Mouse (Mus musculus): Measurements from ENCODE around the gene Wfdc11.
"Not testable (repeated sequence)": the region's sequence is repeated elsewhere in the genome, so short reads cannot be mapped to it uniquely, and the experiment has no call there.

The Wfdc11 gene

GRCm38 (mm10) chr2:164641129-164641528, 32.8 kb downstream of the Wfdc11 start:
- DNase-seq (ENCODE audit: low spot score in 2 of 2), result no peak

- no peak for DNase-seq (ENCODE audit: low spot score in 2 of 2)
Measured at GRCm38 (mm10) chr2:164638696-164639095, 35.2 kb downstream of the Wfdc11 start, which contains the start of gene Wfdc16. Gene Wfdc16, minus strand, starts transcription at chr2:164638796.

GRCm38 (mm10) chr2:164635266-164635665, 38.6 kb downstream of the Wfdc11 start:
- DNase-seq (ENCODE audit: low spot score in 2 of 2), result no peak

- no peak for DNase-seq (ENCODE audit: low spot score in 2 of 2)
Measured at GRCm38 (mm10) chr2:164621775-164622174, 52.1 kb downstream of the Wfdc11 start.

GRCm38 (mm10) chr2:164619050-164619449, 54.8 kb downstream of the Wfdc11 start:
- DNase-seq (ENCODE audit: low spot score in 2 of 2), result no peak

- no peak for DNase-seq (ENCODE audit: low spot score in 2 of 2)
Measured at GRCm38 (mm10) chr2:164615386-164615785, 58.5 kb downstream of the Wfdc11 start.

- not testable (repeated sequence) for DNase-seq (ENCODE audit: low spot score in 2 of 2)
Measured at GRCm38 (mm10) chr2:164613471-164613870, 60.4 kb downstream of the Wfdc11 start, which contains the start of the genes Wfdc6b and Wfdc8. Gene Wfdc6b, plus strand, starts transcription at chr2:164613522. Gene Wfdc8, minus strand, starts transcription at chr2:164613626.

Data from spleen, postnatal 10 days (tissue).